Mouse (Mus musculus): Measurements from ENCODE around the gene Prkg1. TPM values are rescaled to one million over a fixed set of nuclear protein-coding genes. Genes with fewer than 3 reads are reported as not detected.

Prkg1 gene
- polyA plus RNA-seq, 1 experiment from 2014 or later = 3.2 TPM

DNA sequence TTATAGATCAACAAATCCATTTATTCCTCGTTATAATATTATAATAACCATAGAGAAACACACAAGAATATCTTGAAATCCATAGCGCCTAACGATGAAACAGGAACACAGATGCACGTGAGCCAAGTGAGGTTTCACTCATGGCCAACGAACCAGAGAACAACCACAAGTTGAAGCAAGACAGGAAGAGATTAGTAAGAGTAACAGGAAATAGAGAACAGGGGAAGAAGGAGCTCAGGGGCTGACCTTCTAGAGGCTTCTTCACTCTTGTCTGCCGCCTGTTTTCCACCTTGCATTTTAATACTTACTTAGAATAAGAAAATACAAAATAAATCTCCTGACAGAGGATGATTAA is 427.0 kb downstream of the Prkg1 start:
- Histone ChIP-seq H3K4me2 (ENCODE audit: low read length) (no peak overlapping the region), H3K4me1 (replicated peaks; ENCODE audit: control insufficient read depth, insufficient read depth, low read length) (no peaks in the 10 kb centered on the region), H3K27ac (ENCODE audit: low read length) (no peak overlapping the region), H3K36me3 (ENCODE audit: control insufficient read depth, insufficient read depth) (no peaks in the 10 kb centered on the region), H3K9ac (replicated peaks; ENCODE audit: low read depth, low read length) (no peak overlapping the region), H3K9me3 (ENCODE audit: control insufficient read depth, low read length) (no peaks in the 10 kb centered on the region), H3K27me3 (replicated peaks; ENCODE audit: control insufficient read depth, insufficient read depth, low read length) (no peaks in the 10 kb centered on the region), H3K4me3 (replicated peaks; ENCODE audit: low read length) (no peak overlapping the region)
- ATAC-seq = no peak
- WGBS = 78% methylated on average over 6 of the region's 6 CpGs

GRCm38 (mm10) chr19:31337163-31337862 is 427.5 kb downstream of the Prkg1 start:
- Histone ChIP-seq H3K4me1 (replicated peaks; ENCODE audit: control insufficient read depth, insufficient read depth, low read length) (no peaks in the 10 kb centered on the region), H3K4me2 (ENCODE audit: low read length) (no peak overlapping the region), H3K27me3 (replicated peaks; ENCODE audit: control insufficient read depth, insufficient read depth, low read length) (no peaks in the 10 kb centered on the region), H3K36me3 (ENCODE audit: control insufficient read depth, insufficient read depth) (no peaks in the 10 kb centered on the region), H3K9me3 (ENCODE audit: control insufficient read depth, low read length) (no peaks in the 10 kb centered on the region), H3K9ac (replicated peaks; ENCODE audit: low read depth, low read length) (no peak overlapping the region), H3K4me3 (replicated peaks; ENCODE audit: low read length) (no peak overlapping the region), H3K27ac (ENCODE audit: low read length) (no peak overlapping the region)
- no peak for ATAC-seq
- 87% methylated on average over 9 of the region's 9 CpGs for WGBS

DNA sequence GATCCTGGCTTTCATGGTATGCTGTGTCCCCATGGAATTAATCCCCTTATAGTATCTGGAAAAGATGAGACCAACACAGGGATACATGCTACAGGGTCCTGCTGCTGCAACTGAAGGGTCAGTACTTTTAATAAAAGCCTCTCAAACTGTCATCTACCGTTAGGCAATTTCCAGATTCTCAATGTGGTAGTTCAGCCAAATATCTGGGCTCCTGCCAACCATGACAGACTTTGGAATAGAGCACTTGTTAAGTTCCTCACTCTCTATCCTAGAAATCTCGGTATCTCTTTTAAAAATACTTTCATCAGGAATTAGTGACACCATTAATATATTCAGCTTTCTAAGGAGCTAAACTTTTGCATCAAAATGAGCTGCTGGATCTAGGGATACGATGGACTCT is 428.5 kb downstream of the Prkg1 start:
- no peak overlapping the region for H3K9ac ChIP-seq (replicated peaks; ENCODE audit: low read depth, low read length)
- no peaks in the 10 kb centered on the region for H3K4me1 ChIP-seq (replicated peaks; ENCODE audit: control insufficient read depth, insufficient read depth, low read length)
- ATAC-seq = no peak
- no peaks in the 10 kb centered on the region for H3K27me3 ChIP-seq (replicated peaks; ENCODE audit: control insufficient read depth, insufficient read depth, low read length)
- no peaks in the 10 kb centered on the region for H3K9me3 ChIP-seq (ENCODE audit: control insufficient read depth, low read length)
- no peak overlapping the region for H3K4me3 ChIP-seq (replicated peaks; ENCODE audit: low read length)
- H3K36me3 ChIP-seq (ENCODE audit: control insufficient read depth, insufficient read depth) = no peaks in the 10 kb centered on the region
- 62% methylated on average over 3 of the region's 3 CpGs for WGBS
- H3K27ac ChIP-seq (ENCODE audit: low read length) = no peak overlapping the region
- H3K4me2 ChIP-seq (ENCODE audit: low read length) = no peak overlapping the region

DNA sequence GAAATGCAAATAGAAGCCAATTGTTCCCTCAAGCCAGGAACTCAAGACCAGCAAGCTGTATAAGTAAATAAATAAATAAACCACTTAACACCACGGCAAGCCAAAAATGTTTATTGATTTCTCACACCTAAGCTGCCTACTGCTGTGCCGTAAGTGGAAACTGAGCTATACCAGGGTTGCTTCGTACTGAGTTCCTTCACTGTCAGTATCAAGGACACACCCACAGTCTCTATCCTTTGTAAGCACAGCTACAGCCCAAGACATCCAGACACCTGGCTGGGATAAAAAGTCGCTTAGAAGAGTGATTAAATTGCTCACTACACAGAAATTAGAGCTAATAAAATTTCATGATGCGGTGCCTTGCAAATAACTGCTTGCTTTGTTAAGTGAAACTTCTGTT is 434.9 kb downstream of the Prkg1 start:
- Histone ChIP-seq H3K27me3 (replicated peaks; ENCODE audit: control insufficient read depth, insufficient read depth, low read length) (no peaks in the 10 kb centered on the region), H3K4me2 (ENCODE audit: low read length) (no peak overlapping the region), H3K36me3 (ENCODE audit: control insufficient read depth, insufficient read depth) (no peaks in the 10 kb centered on the region), H3K9me3 (ENCODE audit: control insufficient read depth, low read length) (no peaks in the 10 kb centered on the region), H3K9ac (replicated peaks; ENCODE audit: low read depth, low read length) (no peak overlapping the region), H3K27ac (ENCODE audit: low read length) (no peak overlapping the region), H3K4me3 (replicated peaks; ENCODE audit: low read length) (no peak overlapping the region), H3K4me1 (replicated peaks; ENCODE audit: control insufficient read depth, insufficient read depth, low read length) (no peaks in the 10 kb centered on the region)
- ATAC-seq = no peak
- WGBS = 74% methylated on average over 5 of the region's 5 CpGs

DNA sequence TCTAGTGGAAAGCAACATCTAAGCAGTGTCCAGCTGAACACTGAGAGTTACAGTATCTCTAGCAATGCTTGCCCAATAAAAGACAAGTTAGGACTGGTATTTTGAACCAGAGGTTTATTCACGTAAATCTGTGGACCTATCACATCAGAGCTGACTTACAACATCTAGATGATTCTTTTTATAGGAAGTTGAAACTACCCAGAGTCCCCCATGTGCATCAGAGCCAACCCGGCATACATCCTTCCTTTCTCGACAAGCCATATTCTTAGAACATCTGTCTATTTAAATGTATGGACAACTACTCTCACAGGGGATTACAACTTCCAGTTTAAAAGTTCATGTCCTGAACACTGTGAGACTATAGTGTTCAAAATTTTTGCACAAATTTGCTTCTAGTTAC is 460.1 kb downstream of the Prkg1 start:
- no peaks in the 10 kb centered on the region for H3K9me3 ChIP-seq (ENCODE audit: control insufficient read depth, low read length)
- no peak for ATAC-seq
- no peak overlapping the region for H3K4me2 ChIP-seq (ENCODE audit: low read length)
- H3K27ac ChIP-seq (ENCODE audit: low read length) = no peak overlapping the region
- no peaks in the 10 kb centered on the region for H3K36me3 ChIP-seq (ENCODE audit: control insufficient read depth, insufficient read depth)
- H3K27me3 ChIP-seq (replicated peaks; ENCODE audit: control insufficient read depth, insufficient read depth, low read length) = no peaks in the 10 kb centered on the region
- H3K4me1 ChIP-seq (replicated peaks; ENCODE audit: control insufficient read depth, insufficient read depth, low read length) = no peaks in the 10 kb centered on the region
- no peak overlapping the region for H3K4me3 ChIP-seq (replicated peaks; ENCODE audit: low read length)
- H3K9ac ChIP-seq (replicated peaks; ENCODE audit: low read depth, low read length) = no peak overlapping the region
- WGBS = 92% methylated on average over 3 of the region's 3 CpGs

DNA sequence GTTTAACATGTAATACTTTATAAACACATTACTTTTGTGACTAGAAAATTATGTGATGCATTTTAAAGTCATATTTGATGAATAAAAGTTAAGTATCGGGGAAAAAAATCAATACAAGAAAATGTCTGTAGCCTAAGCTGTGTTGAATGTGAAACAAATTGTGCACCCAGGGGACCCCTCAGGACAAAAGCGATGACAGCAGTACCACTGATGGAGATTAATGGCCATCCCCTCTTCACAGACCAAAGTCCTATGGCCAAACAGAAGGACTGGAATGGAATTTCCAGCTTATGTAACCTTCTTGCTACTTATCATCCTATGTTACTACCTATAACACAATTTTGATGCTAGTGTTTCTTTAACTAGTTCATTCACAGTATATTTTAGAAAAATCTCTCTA is 473.6 kb downstream of the Prkg1 start:
- no peaks in the 10 kb centered on the region for H3K36me3 ChIP-seq (ENCODE audit: control insufficient read depth, insufficient read depth)
- H3K9me3 ChIP-seq (ENCODE audit: control insufficient read depth, low read length) = no peaks in the 10 kb centered on the region
- no peak overlapping the region for H3K4me3 ChIP-seq (replicated peaks; ENCODE audit: low read length)
- no peaks in the 10 kb centered on the region for H3K4me1 ChIP-seq (replicated peaks; ENCODE audit: control insufficient read depth, insufficient read depth, low read length)
- H3K9ac ChIP-seq (replicated peaks; ENCODE audit: low read depth, low read length) = no peak overlapping the region
- H3K4me2 ChIP-seq (ENCODE audit: low read length) = no peak overlapping the region
- no peak for ATAC-seq
- H3K27ac ChIP-seq (ENCODE audit: low read length) = no peak overlapping the region
- no peaks in the 10 kb centered on the region for H3K27me3 ChIP-seq (replicated peaks; ENCODE audit: control insufficient read depth, insufficient read depth, low read length)
- 88% methylated on average over 2 of the region's 2 CpGs for WGBS

DNA sequence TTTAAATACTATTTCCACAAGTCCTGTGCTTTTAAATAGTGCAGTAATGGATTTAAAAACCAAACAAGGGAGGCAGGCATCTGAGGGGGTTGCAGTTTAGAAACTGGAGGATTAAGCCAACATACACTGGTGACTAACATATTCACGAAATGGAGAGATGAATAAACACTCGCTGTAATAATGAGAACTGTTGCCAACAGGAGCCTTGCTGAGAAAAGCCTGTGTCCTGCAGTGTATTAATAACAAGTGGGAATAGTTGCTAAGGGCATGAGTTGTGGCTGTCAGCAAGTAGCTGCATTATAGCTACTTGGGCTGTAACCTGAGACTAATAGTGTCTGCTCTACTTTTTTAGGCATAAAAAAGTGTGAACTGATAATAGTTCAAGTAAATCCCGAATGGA is 480.3 kb downstream of the Prkg1 start:
- H3K4me2 ChIP-seq (ENCODE audit: low read length) = no peak overlapping the region
- H3K36me3 ChIP-seq (ENCODE audit: control insufficient read depth, insufficient read depth) = no peaks in the 10 kb centered on the region
- H3K27me3 ChIP-seq (replicated peaks; ENCODE audit: control insufficient read depth, insufficient read depth, low read length) = no peaks in the 10 kb centered on the region
- H3K9ac ChIP-seq (replicated peaks; ENCODE audit: low read depth, low read length) = no peak overlapping the region
- H3K9me3 ChIP-seq (ENCODE audit: control insufficient read depth, low read length) = no peaks in the 10 kb centered on the region
- H3K4me1 ChIP-seq (replicated peaks; ENCODE audit: control insufficient read depth, insufficient read depth, low read length) = peaks cover 10% of the 10 kb centered on the region
- no peak overlapping the region for H3K27ac ChIP-seq (ENCODE audit: low read length)
- peak; percentile 72 for ATAC-seq
- WGBS = 7% methylated on average over 3 of the region's 3 CpGs
- no peak overlapping the region for H3K4me3 ChIP-seq (replicated peaks; ENCODE audit: low read length)

- Histone ChIP-seq H3K27ac (ENCODE audit: low read length) (no peak overlapping the region), H3K9me3 (ENCODE audit: control insufficient read depth, low read length) (no peaks in the 10 kb centered on the region), H3K36me3 (ENCODE audit: control insufficient read depth, insufficient read depth) (no peaks in the 10 kb centered on the region), H3K4me3 (replicated peaks; ENCODE audit: low read length) (no peak overlapping the region), H3K4me2 (ENCODE audit: low read length) (no peak overlapping the region), H3K9ac (replicated peaks; ENCODE audit: low read depth, low read length) (no peak overlapping the region), H3K4me1 (replicated peaks; ENCODE audit: control insufficient read depth, insufficient read depth, low read length) (peaks cover 12% of the 10 kb centered on the region), H3K27me3 (replicated peaks; ENCODE audit: control insufficient read depth, insufficient read depth, low read length) (no peaks in the 10 kb centered on the region)
- ATAC-seq = no peak
- WGBS = 75% methylated on average over 7 of the region's 7 CpGs
Observed at GRCm38 (mm10) chr19:31284126-31284525, 480.7 kb downstream of the Prkg1 start.

DNA sequence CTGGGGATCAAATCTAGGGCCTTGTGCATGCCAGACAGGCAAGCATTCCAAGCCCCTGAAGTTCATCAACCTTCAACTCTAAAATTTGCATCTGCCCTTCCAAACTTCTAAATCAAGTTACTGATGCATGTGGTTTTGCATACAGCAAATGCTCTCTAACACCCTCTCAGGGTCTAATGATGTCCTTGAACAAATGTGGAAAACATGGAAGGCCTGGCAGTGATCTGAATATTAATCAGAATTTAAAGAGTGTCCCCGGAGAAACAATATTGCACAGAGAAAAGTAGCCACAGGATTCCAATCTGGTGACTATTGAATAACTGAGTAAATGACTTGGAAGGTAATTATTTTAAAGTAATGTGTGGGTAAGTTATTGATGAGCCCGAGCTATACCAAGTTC is 481.2 kb downstream of the Prkg1 start:
- WGBS = 10% methylated on average over 2 of the region's 2 CpGs
- no peaks in the 10 kb centered on the region for H3K9me3 ChIP-seq (ENCODE audit: control insufficient read depth, low read length)
- no peak overlapping the region for H3K4me2 ChIP-seq (ENCODE audit: low read length)
- ATAC-seq = peak; percentile 63
- H3K9ac ChIP-seq (replicated peaks; ENCODE audit: low read depth, low read length) = no peak overlapping the region
- H3K36me3 ChIP-seq (ENCODE audit: control insufficient read depth, insufficient read depth) = no peaks in the 10 kb centered on the region
- H3K4me1 ChIP-seq (replicated peaks; ENCODE audit: control insufficient read depth, insufficient read depth, low read length) = peaks cover 12% of the 10 kb centered on the region
- no peaks in the 10 kb centered on the region for H3K27me3 ChIP-seq (replicated peaks; ENCODE audit: control insufficient read depth, insufficient read depth, low read length)
- H3K4me3 ChIP-seq (replicated peaks; ENCODE audit: low read length) = no peak overlapping the region
- no peak overlapping the region for H3K27ac ChIP-seq (ENCODE audit: low read length)
